Mouse (Mus musculus): ENCODE measurements at regions not wholly inside any gene's neighbourhood (a gene's known extent, or its start where the extent isn't known, plus 50 kb on each side); places are given as distances from the start of the nearest gene placed in this dataset.
"Not testable (repeated sequence)": the region's sequence is repeated elsewhere in the genome, so short reads cannot be mapped to it uniquely, and the experiment has no call there.

- no peak for DNase-seq (ENCODE audit: low spot score in 2 of 2)
Observed at GRCm38 (mm10) chr13:44663062-44663461, 66.2 kb upstream of the Jarid2 start.

GRCm38 (mm10) chr13:44663730-44664129 is 65.5 kb upstream of the Jarid2 start:
- no peak for DNase-seq (ENCODE audit: low spot score in 2 of 2)

DNA sequence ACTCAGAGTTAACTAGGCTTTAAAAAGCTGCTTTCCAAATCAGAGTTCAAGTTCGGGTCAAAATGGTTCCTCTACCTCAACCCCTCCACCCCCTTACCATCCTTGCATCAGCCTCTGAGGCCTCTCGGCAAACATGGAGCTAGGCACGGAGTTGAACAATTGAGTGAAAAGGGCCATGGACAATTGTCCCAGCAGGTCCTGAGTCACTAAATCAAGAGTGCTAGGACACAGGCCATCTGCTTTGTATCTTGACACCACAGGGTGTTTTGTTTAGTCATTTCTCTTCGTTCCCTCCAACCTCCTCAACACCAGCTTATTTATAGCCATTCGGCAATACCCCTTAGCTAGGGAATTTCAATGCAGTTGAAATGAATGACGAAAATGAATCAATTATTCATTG is 59.5 kb upstream of the Jarid2 start:
- DNase-seq (ENCODE audit: low spot score in 2 of 2) = no peak

- DNase-seq (ENCODE audit: low spot score in 2 of 2) = peak; percentile 21 to 23
Observed at GRCm38 (mm10) chr13:44673337-44673966, 55.8 kb upstream of the Jarid2 start.

DNA sequence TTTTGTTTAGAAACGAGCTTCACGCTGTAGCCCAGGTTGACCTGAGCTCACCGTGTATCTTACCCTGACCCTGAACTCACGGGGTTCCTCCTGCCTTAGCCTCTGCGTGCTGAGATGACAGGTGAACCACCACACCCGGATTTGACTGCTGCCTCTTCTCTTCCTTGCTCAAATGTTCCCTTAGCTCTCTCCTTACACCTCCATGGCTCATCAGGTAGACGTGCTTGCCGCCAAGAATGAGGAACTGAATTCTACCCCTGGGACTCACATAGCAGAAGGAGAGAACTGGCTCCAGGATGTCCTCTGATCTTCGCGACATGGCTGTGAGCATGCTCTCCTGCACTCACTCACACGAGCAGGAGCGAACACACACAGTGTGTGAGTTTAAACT is 55.3 kb upstream of the Jarid2 start:
- no peak for DNase-seq (ENCODE audit: low spot score in 2 of 2)

DNA sequence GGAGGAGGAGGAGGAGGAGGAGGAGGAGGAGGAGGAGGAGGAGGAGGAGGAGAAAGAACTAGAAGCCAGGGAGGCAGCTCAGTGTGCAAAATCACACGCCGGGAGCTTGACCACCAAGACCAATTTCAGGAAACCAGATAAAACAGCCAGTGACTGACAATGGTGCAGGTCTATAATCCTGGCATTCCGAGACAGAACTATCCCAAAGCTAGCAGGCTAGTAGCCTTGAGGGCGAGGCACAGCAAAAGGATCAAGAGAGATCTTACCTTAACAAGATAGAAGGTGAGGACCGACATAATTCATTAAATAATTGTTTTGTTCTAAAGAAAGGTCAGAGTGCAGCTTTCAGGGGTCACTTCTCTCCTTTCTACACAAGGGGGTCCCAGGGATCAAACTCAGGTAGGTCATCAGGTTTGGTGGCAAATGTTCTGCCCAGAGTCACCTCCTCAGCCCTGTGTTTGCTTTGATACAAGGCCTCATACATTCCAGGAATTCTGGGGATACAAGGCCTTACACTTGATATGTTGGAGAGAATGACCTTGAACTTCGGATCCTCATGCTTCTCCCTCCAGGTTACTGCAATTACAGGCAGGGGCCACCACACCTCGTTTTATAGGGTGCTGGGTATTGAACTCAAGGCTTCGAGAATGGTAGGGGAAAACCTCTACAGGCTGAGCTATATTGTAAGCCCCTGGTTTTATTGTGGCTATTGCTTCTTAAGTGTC is 54.2 kb upstream of the Jarid2 start:
- no peak for DNase-seq (ENCODE audit: low spot score in 2 of 2)

- no peak for DNase-seq (ENCODE audit: low spot score in 2 of 2)
Observed at GRCm38 (mm10) chr13:44676041-44676440, 53.2 kb upstream of the Jarid2 start.

DNA sequence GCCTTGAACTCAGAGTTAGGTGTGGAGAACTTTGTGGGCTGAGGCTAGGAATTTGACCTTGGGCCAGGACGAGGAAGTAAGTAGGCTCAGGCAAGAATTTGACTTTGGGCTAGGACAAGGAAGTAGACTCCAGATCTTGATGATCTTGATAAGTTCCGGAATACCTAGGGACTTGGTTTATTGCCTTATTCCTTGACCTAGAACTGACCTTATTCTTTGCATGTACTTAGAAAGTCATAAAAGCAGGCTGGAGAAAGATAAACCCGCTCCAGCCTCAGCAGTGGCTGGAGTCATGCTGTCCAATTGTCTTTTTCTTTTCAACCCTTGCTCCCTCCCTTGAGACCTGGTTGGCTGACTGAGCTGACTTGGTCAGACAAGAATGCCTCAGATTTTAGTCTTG is 51.2 kb upstream of the Jarid2 start:
- no peak for DNase-seq (ENCODE audit: low spot score in 2 of 2)

GRCm38 (mm10) chr13:44679457-44679856 is 49.8 kb upstream of the Jarid2 start:
- not testable (repeated sequence) for DNase-seq (ENCODE audit: low spot score in 2 of 2)
